Mouse (Mus musculus): ENCODE data around the gene Farp2.
"Not testable (repeated sequence)": the region's sequence is repeated elsewhere in the genome, so short reads cannot be mapped to it uniquely, and the experiment has no call there.

Gene Farp2

GRCm38 (mm10) chr1:93635091-93635579 is 123.3 kb downstream of the Farp2 start:
- DNase-seq (ENCODE audit: low spot score in 2 of 2): peak in 1 of 2 experiments; percentile 24

GRCm38 (mm10) chr1:93635580-93636192 is 123.8 kb downstream of the Farp2 start:
- peak; percentile 93 to 98 for DNase-seq (ENCODE audit: low spot score in 2 of 2)

GRCm38 (mm10) chr1:93636211-93636897 is 124.5 kb downstream of the Farp2 start:
- DNase-seq (ENCODE audit: low spot score in 2 of 2): no peak

- no peak for DNase-seq (ENCODE audit: low spot score in 2 of 2)
These were observed 130.1 kb downstream of the Farp2 start for GRCm38 (mm10) chr1:93641978-93642377.

GRCm38 (mm10) chr1:93642692-93643091 is 130.8 kb downstream of the Farp2 start:
- no peak for DNase-seq (ENCODE audit: low spot score in 2 of 2)

DNA sequence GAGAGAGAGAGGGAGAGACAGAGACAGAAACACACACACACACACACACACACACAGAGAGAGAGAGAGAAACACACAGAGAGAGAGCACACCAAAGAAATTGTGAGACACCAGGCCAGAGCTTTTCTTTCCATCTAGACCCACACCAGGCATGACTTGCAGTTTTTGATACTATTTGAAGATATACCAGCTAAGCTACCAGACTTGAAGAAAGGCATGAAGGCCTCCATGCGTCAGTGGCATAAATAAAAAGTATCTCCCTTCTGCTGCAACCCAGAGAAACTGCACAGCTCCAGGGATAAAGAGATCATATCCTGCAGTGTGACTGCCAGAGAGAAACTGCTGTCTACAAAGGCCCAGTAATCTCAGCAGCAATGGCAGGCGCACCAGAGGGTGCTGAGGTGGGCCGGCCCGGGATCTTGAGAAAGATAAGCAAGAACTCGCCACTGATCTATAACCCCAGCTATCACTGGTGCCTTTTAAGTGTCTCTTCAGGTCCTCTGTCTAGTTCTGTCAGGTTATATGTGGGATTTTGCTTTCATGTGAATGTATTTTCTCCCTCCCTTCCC is 137.8 kb downstream of the Farp2 start:
- no peak for DNase-seq (ENCODE audit: low spot score in 2 of 2)

DNA sequence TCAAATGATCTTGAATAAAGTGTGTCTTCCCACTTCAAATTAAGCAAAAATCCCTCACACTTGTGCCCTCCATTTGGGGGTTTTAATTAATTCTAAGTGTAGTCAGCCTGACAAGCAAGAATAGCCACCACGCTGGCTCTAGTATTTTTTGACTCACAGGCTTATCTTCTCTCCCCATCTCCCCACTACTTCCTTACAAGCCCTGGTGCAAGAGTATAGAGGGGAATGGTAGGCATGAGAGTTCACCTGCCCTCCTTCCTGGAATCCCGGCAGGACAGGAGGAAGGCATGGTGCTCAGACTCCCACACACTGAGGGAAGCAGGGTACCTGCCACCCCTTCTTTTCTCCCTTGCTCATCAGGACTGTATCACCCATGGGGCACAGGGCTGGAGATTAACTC is 142.4 kb downstream of the Farp2 start:
- no peak for DNase-seq (ENCODE audit: low spot score in 2 of 2)

GRCm38 (mm10) chr1:93654798-93655197 is 142.9 kb downstream of the Farp2 start:
- no peak for DNase-seq (ENCODE audit: low spot score in 2 of 2)

- DNase-seq (ENCODE audit: low spot score in 2 of 2): no peak
These were observed 144.6 kb downstream of the Farp2 start for GRCm38 (mm10) chr1:93656325-93657024.

DNA sequence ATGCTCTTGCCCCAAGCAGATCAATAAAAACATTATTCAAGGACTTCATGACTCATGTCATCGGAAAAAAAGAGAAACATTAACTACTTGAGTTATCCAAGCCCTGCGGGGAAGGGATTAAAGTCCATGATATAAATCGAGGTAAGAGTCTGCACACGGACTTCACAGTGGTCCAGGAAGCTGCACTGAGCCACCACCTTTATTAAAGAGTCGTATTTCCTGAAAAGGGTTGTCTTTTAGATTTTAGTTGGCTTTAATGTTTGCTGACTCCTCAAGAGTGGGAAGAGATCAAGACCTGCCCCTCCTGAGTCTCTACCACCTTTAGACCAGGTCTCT is 145.1 kb downstream of the Farp2 start:
- no peak for DNase-seq (ENCODE audit: low spot score in 2 of 2)

DNA sequence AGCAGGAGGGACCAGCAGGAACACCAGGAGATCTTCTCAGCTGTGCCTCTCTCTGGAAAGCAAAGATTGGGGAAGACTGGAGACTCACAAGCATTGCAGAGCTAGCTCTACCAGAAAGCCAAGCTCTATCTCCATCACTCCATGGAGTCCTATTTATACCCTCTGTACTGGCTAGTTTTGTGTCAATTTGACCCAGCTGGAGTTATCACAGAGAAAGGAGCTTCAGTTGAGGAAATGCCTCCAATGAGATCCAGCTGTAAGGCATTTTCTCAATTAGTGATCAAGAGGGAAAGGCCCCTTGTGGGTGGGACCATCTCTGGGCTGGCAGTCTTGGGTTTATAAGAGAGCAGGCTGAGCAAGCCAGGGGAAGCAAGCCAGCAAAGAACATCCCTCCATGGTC is 146.7 kb downstream of the Farp2 start, which contains the start of gene Stk25:
Stk25 (minus strand) TSS at position 101 of the 400 bp plus-strand sequence.
- not testable (repeated sequence) for DNase-seq (ENCODE audit: low spot score in 2 of 2)

DNA sequence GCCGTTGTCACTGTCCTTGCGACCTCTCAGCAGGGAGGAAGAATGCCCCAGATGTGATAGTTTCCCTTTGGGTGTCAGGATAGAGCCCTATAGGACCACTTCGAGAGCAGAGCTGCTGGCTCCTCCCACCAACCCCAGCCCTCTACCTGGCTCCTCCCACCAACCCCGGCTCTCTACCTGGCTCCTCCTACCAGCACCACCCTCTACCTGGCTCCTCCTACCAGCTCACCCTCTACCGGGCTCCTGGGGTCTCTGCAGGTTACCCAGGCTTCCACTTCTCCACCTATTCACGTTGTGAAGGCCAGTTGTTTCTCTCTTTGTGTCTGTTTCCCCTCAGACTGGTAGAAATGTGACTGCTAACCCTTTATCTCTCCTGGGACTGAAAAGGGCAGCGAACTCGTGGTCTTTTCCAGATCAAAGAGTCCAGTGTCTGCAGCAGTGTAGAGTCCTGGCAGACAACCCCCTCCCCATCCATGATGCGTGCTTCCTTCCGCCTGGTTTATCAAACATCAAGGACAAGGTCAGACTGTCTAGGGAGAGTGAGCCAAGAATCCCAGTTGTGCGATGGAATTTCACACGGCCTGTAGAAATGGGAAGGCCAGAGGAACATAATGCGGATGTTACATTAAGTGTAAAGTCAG is 156.0 kb downstream of the Farp2 start:
- DNase-seq (ENCODE audit: low spot score in 2 of 2): no peak

DNA sequence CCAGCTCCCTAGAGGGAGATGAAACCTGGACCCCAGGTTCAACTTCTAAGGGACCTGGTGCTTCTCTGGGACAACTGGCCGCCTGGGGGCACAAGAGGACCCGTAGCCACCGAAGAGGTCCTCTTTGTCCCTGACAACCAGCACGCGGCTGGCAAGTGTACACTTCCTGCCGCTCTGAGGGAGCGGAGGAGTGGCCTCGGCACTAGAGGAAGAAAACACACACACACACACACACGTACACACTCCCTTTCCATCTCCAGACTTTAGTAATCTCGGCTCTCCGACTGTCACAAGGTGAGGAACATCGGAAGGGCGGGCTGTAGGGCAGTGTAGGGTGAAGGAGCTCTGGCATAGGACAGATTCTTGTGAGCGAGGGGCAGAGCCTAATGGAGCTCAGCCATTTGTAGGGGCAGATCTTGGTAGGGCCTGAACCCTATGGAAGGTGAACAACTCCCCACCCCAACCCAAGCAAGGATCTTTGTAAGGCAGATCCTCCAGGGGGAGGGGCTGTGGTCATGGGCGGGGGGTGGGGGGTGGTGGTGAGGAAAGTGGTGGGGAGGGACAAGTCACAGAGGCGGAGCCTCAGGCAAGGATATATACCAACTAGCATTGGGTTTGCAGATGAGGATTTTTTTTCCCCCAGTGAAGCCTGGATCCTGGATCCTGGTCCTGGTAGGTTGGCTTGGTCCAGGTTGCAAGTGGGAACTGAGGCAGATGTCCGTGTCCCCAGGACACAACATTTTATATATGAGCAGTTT is 157.1 kb downstream of the Farp2 start:
- peak in 1 of 2 experiments; percentile 27 for DNase-seq (ENCODE audit: low spot score in 2 of 2)

- no peak for DNase-seq (ENCODE audit: low spot score in 2 of 2)
These were observed 158.1 kb downstream of the Farp2 start for GRCm38 (mm10) chr1:93669941-93670340.

Data from frontal cortex, postnatal 25 days (tissue).